Mouse (Mus musculus) skeletal muscle tissue, adult 2 months (tissue): ENCODE data around the gene Aknad1.

Source experiments
- DNase-seq: peaks from one replicate; pipeline ENCODE4 v3.0.0-alpha.2; 2012; ENCODE audit warnings: low read depth, low spot score

Aknad1 gene

GRCm38 (mm10) chr3:108786520-108786919, 47.1 kb downstream of the Aknad1 start:
- DNase-seq: no peak

GRCm38 (mm10) chr3:108787754-108788454, 48.4 kb downstream of the Aknad1 start:
- no peak for DNase-seq

GRCm38 (mm10) chr3:108788455-108788794, 49.0 kb downstream of the Aknad1 start:
- DNase-seq: no peak

GRCm38 (mm10) chr3:108789299-108789698, 49.8 kb downstream of the Aknad1 start:
- DNase-seq: no peak

- no peak for DNase-seq
Measured at GRCm38 (mm10) chr3:108790499-108790898, 51.0 kb downstream of the Aknad1 start.

- no peak for DNase-seq
Measured at GRCm38 (mm10) chr3:108791054-108791706, 51.7 kb downstream of the Aknad1 start.

- DNase-seq: no peak
Measured at GRCm38 (mm10) chr3:108792420-108792819, 53.0 kb downstream of the Aknad1 start.

GRCm38 (mm10) chr3:108794780-108795179, 55.3 kb downstream of the Aknad1 start:
- no peak for DNase-seq

GRCm38 (mm10) chr3:108795554-108796299, 56.3 kb downstream of the Aknad1 start:
- DNase-seq: no peak

GRCm38 (mm10) chr3:108796386-108796785, 56.9 kb downstream of the Aknad1 start:
- DNase-seq: no peak

GRCm38 (mm10) chr3:108797723-108798122, 58.3 kb downstream of the Aknad1 start:
- DNase-seq: no peak

GRCm38 (mm10) chr3:108798375-108798774, 58.9 kb downstream of the Aknad1 start:
- DNase-seq: no peak

- no peak for DNase-seq
Measured at GRCm38 (mm10) chr3:108805622-108806021, 66.2 kb downstream of the Aknad1 start.

GRCm38 (mm10) chr3:108810747-108811263, 71.3 kb downstream of the Aknad1 start:
- DNase-seq: peak; percentile 18

GRCm38 (mm10) chr3:108815631-108816030, 76.2 kb downstream of the Aknad1 start:
- no peak for DNase-seq

- peak; percentile 72 for DNase-seq
Measured at GRCm38 (mm10) chr3:108830493-108830892, 91.0 kb downstream of the Aknad1 start.

GRCm38 (mm10) chr3:108831750-108832149, 92.3 kb downstream of the Aknad1 start:
- no peak for DNase-seq
